Mouse (Mus musculus) induced T-regulatory cell, adult 2 months (primary cell): ENCODE measurements around the gene Stx8.

Source experiments
- DNase-seq: peaks from one replicate; pipeline ENCODE4 v3.0.0-alpha.2; 2012; ENCODE audit warnings: low read depth

Gene Stx8

GRCm38 (mm10) chr11:68228941-68229665 is 263.1 kb downstream of the Stx8 start:
- DNase-seq = no peak

DNA sequence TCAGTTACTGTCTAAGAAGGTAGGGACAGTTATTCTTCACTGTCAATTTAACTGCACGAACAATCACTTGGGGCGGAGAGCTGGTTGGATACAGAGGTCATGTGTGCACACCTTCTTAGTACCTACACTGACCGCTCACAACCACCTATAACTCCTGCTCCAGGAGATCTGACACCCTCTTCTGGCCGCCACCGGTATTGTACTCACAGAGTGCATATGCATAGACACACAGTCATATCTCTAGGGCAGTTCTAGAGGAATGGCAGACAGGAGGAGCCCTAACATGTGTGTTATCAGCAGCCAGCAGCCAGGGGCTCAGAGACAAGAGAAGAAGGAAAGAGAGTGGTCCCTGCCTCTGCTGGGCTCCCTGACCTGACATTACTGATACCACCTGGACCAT is 265.6 kb downstream of the Stx8 start:
- DNase-seq = no peak

DNA sequence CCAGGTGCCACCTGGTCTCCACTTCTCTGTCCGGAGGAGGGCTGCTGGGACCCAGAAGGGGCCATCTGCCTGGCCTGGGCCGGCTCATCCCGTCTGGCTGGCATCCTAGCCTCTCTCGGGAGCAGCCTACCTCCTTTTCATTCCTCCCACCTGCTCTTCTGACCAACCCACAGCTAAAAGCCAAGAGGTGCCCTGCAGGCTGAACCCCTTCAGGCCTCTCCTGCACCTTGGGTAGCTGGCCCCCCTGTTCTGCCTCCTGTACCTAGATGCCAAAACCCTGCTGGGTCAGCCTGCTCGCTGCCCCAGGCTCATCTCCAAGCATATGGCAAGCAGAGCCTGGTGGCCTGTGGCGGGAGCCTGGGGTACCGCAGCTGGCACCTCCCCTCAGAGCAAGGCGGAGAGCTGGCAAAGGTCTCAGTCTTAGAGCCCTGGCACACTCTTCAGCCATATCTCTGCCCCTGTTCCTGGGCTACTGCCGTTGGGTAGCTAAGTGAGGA is 267.5 kb downstream of the Stx8 start:
- no peak for DNase-seq

DNA sequence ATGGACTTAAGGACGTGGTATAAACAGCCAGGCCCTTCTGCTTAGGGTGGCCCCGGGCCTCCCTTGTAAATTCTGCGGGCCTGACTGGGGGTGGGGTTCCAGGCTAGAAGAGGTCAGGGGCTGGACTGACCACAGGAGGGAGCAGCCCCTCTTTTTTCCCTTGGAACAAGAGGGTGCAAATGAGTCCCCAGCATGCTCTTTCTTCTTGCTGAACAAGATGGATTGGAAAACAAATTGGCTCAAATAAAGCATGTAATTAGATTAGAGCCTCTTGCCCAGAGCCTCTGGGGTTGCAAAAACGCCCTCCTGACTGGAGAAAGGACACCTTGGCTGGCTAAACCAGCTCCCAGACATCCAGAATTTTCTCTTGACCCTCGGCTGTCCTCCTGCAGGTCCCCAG is 273.8 kb downstream of the Stx8 start:
- DNase-seq = no peak

DNA sequence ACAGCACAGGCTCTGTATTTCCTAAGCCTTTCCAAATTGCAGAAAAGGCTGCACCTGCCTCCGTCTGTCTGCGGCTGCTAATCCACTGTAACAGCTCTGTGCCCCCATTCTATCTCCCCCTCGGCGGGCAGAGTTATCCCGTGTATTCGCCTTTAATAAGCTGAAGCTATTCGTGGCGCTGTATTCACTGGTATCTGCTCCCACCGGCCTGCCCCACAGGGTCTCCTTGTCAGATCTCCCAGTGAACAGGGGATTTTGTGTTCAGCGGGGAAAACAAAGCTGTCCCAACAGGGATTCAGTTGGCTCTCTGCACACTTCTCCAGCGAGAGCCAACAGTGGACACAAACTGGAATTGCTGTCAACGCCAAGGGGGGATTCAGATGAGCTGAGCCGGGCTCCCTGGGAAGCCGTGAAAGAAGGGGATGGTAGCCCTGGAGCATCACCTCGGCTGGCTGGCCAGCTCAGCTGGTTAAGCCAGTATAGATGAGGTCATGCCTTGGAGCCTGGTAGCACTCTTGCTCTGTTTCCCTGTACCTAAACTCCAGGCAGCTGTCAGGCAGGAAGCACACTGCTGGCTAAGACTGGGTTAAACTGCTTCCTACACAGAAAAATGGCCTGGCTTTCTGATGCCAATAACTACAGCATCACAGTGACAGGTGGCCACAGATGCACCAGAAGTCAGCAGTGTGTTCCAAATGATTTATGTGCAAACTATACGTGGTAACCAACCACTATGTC is 278.4 kb downstream of the Stx8 start:
- no peak for DNase-seq

DNA sequence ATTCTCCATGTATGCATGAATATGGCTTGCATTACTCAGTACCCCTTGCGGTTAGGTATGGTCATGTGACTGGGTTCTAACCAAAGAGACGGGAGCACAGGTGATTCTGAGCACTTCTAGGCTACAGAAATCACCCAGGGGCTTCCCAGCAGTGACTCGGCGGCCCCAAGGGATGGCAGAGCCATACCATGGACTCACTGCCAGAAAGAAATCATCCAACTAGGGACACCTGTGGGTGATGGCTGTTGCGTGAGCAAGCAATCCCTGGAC is 278.9 kb downstream of the Stx8 start:
- no peak for DNase-seq

- DNase-seq = no peak
Observed at GRCm38 (mm10) chr11:68247897-68248296, 281.9 kb downstream of the Stx8 start.

- no peak for DNase-seq
Observed at GRCm38 (mm10) chr11:68250106-68250505, 284.1 kb downstream of the Stx8 start.

GRCm38 (mm10) chr11:68253531-68253930 is 287.5 kb downstream of the Stx8 start:
- DNase-seq = no peak
